Mouse (Mus musculus): ENCODE measurements at regions not wholly inside any gene's neighbourhood (a gene's known extent, or its start where the extent isn't known, plus 50 kb on each side); places are given as distances from the start of the nearest gene placed in this dataset.

DNA sequence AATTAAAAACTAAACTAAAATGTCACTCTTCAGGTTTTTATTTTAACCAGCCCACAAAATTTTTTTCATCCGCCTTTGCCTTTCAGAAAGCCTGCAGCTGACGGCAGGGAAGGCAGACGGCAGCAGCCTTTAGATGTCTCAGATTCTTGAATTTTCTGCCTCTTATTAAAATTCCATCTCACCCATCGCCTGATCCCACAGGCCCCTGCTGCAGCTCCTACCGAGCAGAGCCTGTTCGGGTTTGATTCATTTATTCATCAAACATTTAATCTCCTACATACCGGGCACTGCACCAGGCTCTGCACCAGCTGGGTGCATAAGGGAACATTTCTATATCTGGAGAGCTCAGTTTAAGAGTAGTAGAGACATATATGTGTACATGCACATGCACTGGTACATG, 72.8 kb upstream of the Ldb2 start:
- intact Hi-C loops (cut with DNase I) = no loop called here
- no peak for DNase-seq

DNA sequence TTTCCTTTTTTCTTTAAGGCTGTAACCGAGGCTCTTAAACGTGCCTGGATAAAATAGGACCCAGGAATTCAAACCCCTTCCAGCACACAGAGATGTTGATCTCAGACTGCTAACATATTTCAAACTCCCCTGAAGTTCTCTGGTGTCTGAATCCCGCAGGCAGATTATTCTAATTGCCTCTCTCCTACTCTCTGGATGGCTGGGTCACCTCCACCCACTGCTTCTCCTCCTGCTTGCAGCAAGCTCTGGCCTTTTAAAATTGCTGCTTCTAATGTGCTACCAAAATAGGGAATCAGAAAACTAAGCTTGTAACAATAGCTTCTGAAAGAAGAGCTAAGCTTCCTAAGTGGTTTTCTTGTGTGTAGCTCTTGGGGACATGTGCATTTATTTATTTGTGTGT, 64.4 kb upstream of the Ldb2 start:
- intact Hi-C loops (cut with DNase I) = no loop called here
- DNase-seq = no peak

DNA sequence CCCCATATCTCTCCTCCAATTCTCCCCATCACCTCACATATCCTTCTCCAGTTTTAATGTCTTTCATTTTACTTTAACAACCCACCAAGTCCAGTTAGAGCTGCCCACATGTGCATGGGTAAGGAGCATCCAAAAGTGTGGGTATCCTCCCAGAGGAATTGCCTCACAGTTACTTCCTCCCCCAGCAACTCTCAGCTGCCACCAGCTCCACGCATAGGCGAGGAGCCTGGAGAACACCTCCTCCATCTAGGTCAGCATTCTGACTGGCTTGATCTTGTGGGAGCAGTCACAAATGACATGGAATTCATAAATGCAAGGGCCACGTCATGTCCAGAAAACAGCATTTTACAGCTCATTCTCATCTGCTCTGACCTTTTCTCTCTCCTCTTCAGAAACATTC, 63.9 kb upstream of the Ldb2 start:
- intact Hi-C loops (cut with DNase I) = no loop called here
- no peak for DNase-seq

DNA sequence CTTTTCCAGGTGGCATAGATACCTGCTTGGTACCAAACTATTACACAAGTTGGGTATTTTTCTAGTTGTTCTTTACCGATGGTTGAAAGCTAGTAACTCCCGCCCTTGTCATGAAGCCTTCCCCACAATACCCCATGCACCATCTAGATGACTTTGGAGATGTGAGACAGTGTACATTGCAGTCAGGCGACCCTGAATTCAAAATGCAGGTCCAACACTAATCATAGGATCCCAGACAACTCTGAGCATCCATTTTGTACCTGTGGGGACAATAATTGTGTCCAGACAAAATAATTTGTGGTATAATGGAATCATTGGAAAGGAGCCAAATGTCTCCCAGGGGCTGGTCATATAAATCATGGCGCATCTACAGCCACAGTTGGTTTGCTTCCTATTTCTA, 54.7 kb upstream of the Ldb2 start:
- no peak for DNase-seq
- intact Hi-C loops (cut with DNase I) = no loop called here
